Mouse (Mus musculus) intestine, embryonic 16.5 days (tissue): ENCODE data around the gene Fem1b. TPM values are rescaled to one million over a fixed set of nuclear protein-coding genes. Genes with fewer than 3 reads are reported as not detected.

Experiments used
- ATAC-seq: fragments of 200-750 bp; cut with Nextera tagmentation; 2 replicates; pipeline ENCODE4 v1.8.0; 2017; ENCODE audit warnings: moderate TSS enrichment, moderate library complexity
- H3K27ac ChIP-seq: fragments of 300-500 bp; sonication (generic); 2 replicates; pipeline ENCODE4 v1.5.1; 2014; ENCODE audit warnings: mild to moderate bottlenecking, low read length
- H3K27me3 ChIP-seq: fragments of 300-500 bp; sonication (generic); replicated peaks from 2 replicates; pipeline ENCODE4 v1.6.1; 2014; ENCODE audit warnings: low read length, control low read depth, mixed read lengths; ENCODE audit not compliant: control insufficient read depth, insufficient read depth
- H3K36me3 ChIP-seq: fragments of 300-500 bp; sonication (generic); 2 replicates; pipeline ENCODE4 v1.6.1; 2014; ENCODE audit warnings: low read length, control low read depth; ENCODE audit not compliant: control insufficient read depth, insufficient read depth
- H3K4me1 ChIP-seq: fragments of 300-500 bp; sonication (generic); 2 replicates; pipeline ENCODE4 v1.6.1; 2014; ENCODE audit warnings: low read length, control low read depth, mixed read lengths; ENCODE audit not compliant: control insufficient read depth, insufficient read depth
- H3K4me2 ChIP-seq: fragments of 300-500 bp; sonication (generic); 2 replicates; pipeline ENCODE4 v1.6.1; 2014; ENCODE audit warnings: low read depth, low read length, control low read depth
- H3K4me3 ChIP-seq: fragments of 300-500 bp; sonication (generic); 2 replicates; pipeline ENCODE4 v1.5.1; 2014; ENCODE audit warnings: mild to moderate bottlenecking, low read length
- H3K9ac ChIP-seq: fragments of 300-500 bp; sonication (generic); 2 replicates; pipeline ENCODE4 v1.6.1; 2014; ENCODE audit warnings: low read depth, low read length
- H3K9me3 ChIP-seq: fragments of 300-500 bp; sonication (generic); 2 replicates; pipeline ENCODE4 v1.6.1; 2016; ENCODE audit warnings: low read length, control low read depth; ENCODE audit not compliant: control insufficient read depth
- WGBS: fragments of 180-500 bp; shearing (Covaris S2); extraction: QIAGEN DNeasy Blood & Tissue Kit; methylation state at CpG from one replicate; pipeline ENCODE4 v1.1.7; 2014; 5-methylcytosine and 5-hydroxymethylcytosine counted together
- polyA plus RNA-seq: library from polyadenylated mRNA; unstranded; fragments of >200 nt; fragmentation: Nextera tagmentation; extraction: Ambion mirVana; gene quantifications from 2 replicates; pipeline ENCODE4 v1.2.1, GENCODE M21; 2015

Fem1b gene
- polyA plus RNA-seq, 1 experiment from 2014 or later = 12.2 TPM

GRCm38 (mm10) chr9:62847694-62848093 lies 36.0 kb upstream of the Fem1b start:
- H3K4me3 ChIP-seq = no peak overlapping the region
- ATAC-seq = peak; percentile 54
- 0 out of 2 replicates have a peak, but pooled peaks cover 3% of the 10 kb centered on the region for H3K36me3 ChIP-seq
- no peak overlapping the region for H3K27ac ChIP-seq
- WGBS = 2% methylated on average over 3 of the region's 3 CpGs
- no peaks in the 10 kb centered on the region for H3K27me3 ChIP-seq
- peaks cover 13% of the 10 kb centered on the region for H3K4me1 ChIP-seq
- H3K9me3 ChIP-seq = no peaks in the 10 kb centered on the region
- H3K9ac ChIP-seq = no peak overlapping the region
- H3K4me2 ChIP-seq = no peak overlapping the region

GRCm38 (mm10) chr9:62844461-62844860 lies 32.7 kb upstream of the Fem1b start:
- H3K4me1 ChIP-seq = peaks cover 20% of the 10 kb centered on the region
- no peak for ATAC-seq
- no peaks in the 10 kb centered on the region for H3K36me3 ChIP-seq
- H3K4me3 ChIP-seq = no peak overlapping the region
- no peak overlapping the region for H3K9ac ChIP-seq
- no peaks in the 10 kb centered on the region for H3K9me3 ChIP-seq
- no peak overlapping the region for H3K27ac ChIP-seq
- H3K4me2 ChIP-seq = no peak overlapping the region
- WGBS = 85% methylated on average over 5 of the region's 5 CpGs
- no peaks in the 10 kb centered on the region for H3K27me3 ChIP-seq

DNA sequence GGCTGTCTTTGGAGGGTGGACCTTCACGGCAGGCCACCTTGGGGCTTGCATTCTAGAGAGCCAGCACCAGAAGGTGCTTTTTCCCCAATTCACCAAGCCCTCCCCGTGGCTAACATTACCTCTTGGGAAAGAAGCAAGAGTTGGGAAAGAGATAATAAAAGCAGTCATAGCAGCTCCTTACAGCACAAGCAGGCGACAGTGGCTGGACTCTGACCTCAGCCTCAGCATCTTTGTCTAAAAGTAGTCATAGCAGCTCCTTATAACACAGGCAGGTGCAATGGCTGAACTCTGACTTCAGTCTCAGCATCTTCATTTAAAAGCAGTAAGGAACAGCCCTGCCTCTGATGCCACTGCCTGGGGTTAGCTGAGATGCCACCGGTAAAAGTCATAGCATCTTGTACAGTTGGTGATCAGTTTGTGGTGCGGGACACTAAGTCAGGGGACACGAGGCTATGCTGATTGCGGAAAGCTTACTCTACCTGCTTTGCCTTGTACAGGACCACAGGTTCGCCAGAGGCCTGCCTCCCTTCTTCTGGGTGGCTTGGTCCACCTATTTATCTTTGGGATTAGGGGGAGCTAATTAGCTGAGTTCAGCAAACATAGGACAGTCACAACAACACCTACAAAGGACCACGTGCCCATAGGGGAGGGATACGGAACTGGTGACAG lies 31.8 kb upstream of the Fem1b start:
- Histone ChIP-seq H3K4me1 (peaks cover 21% of the 10 kb centered on the region), H3K9me3 (no peaks in the 10 kb centered on the region), H3K4me2 (no peak overlapping the region), H3K9ac (no peak overlapping the region), H3K27me3 (no peaks in the 10 kb centered on the region), H3K4me3 (no peak overlapping the region), H3K36me3 (no peaks in the 10 kb centered on the region), H3K27ac (peak overlapping the region; percentile 13; the same call in 1 of the 2 replicates)
- peak; percentile 19; the same call in 1 of the 2 replicates for ATAC-seq
- 68% methylated on average over 10 of the region's 10 CpGs for WGBS

DNA sequence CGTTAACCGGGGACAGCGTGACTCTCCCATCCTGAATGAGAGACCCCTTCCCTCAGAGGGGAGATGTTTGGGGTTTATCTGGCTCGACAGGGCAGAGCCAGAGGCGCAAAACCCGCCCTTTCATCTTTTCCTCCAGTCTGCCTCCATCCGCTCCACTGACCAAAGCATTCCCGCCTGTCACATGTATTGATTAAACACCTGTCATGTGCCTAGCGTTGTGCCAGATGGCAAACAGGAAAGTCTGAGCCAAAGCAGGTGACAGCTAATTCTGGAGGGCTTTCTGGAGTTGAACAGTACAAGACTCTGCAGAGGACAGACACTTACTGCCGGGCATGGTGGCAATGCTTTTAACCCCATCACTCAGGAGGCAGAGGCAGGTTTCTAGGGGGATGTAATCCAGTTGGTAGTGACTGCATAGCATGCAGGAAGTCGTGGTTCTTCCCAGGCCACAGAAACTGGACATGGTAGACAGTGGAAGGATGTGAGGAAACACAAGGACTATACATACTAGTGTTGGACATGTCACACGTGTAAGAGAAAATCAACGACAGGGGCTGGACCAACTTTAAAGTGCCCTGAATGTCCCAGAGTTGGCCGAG lies 27.5 kb upstream of the Fem1b start:
- Histone ChIP-seq H3K9me3 (no peaks in the 10 kb centered on the region), H3K4me2 (peak overlapping the region; percentile 80), H3K27ac (peak overlapping the region; percentile 87), H3K9ac (peak overlapping the region; percentile 81), H3K4me3 (peak overlapping the region; percentile 64), H3K36me3 (no peaks in the 10 kb centered on the region), H3K27me3 (no peaks in the 10 kb centered on the region), H3K4me1 (peaks cover 27% of the 10 kb centered on the region)
- ATAC-seq = peak; percentile 22
- WGBS = 10% methylated on average over 14 of the region's 14 CpGs

- no peaks in the 10 kb centered on the region for H3K36me3 ChIP-seq
- peaks cover 24% of the 10 kb centered on the region for H3K4me1 ChIP-seq
- peak within 1 kb of the TSS; percentile 80 for H3K4me2 ChIP-seq
- peak; percentile 90 for ATAC-seq
- 0% methylated on average over 45 of the region's 48 CpGs for WGBS
- H3K27me3 ChIP-seq = no peaks in the 10 kb centered on the region
- H3K4me3 ChIP-seq = peak within 1 kb of the TSS; percentile 64
- H3K27ac ChIP-seq = peak within 1 kb of the TSS; percentile 87
- H3K9ac ChIP-seq = peak within 1 kb of the TSS; percentile 81
- H3K9me3 ChIP-seq = no peaks in the 10 kb centered on the region
Measured at GRCm38 (mm10) chr9:62838506-62839171, 26.9 kb upstream of the Fem1b start, which contains the start of gene Cln6. TSS of gene Cln6 (plus strand) at chr9:62838785.

DNA sequence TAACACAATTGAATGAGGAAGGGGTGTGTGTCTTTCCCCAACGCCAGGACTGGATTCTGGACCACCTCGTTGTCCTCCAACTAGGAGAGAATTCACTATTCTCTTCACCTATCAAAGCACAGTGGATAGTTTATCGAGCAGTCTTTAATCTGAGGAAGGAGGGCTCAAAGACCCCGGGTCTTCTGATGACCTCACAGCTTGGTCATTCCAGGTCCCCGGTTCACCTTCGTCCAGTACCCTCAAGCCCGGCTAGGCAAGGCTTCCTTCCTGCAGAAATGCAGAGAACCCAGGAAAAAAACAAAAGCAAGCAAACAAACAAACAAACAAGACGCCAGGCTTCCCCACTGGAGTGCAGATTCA lies 26.4 kb upstream of the Fem1b start:
- no peaks in the 10 kb centered on the region for H3K27me3 ChIP-seq
- H3K9ac ChIP-seq = peak overlapping the region; percentile 40; the same call in 1 of the 2 replicates
- H3K4me2 ChIP-seq = peak overlapping the region; percentile 80
- ATAC-seq = 0 out of 2 replicates have a peak, but pooled peaks have one; percentile 3
- 15% methylated on average over 8 of the region's 8 CpGs for WGBS
- no peaks in the 10 kb centered on the region for H3K9me3 ChIP-seq
- peak overlapping the region; percentile 64 for H3K4me3 ChIP-seq
- peak overlapping the region; percentile 72 for H3K27ac ChIP-seq
- H3K4me1 ChIP-seq = peaks cover 20% of the 10 kb centered on the region
- no peaks in the 10 kb centered on the region for H3K36me3 ChIP-seq

DNA sequence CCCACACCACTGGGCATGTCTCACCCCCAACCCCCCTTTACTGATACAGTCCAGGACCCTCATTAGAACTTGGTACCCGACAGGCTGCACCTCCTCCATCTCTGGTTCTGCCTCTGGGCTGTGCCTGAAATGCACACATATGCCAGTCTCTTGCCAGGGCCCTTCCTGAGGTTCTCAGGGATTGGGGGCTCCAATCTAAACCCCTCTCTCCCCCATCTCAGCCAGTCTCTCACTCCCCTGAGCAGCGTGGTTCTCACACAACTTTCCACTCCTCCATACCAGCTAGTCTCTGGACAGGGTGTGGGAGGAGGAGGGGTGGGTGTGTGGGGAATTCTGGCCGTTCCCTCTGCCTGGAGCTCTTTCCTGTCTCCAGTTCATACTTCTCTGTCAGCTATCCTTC lies 25.9 kb upstream of the Fem1b start:
- Histone ChIP-seq H3K27ac (peak overlapping the region; percentile 72; the same call in 1 of the 2 replicates), H3K27me3 (no peaks in the 10 kb centered on the region), H3K4me1 (peaks cover 18% of the 10 kb centered on the region), H3K9me3 (no peaks in the 10 kb centered on the region), H3K4me2 (no peak overlapping the region), H3K4me3 (no peak overlapping the region), H3K36me3 (no peaks in the 10 kb centered on the region), H3K9ac (no peak overlapping the region)
- no peak for ATAC-seq
- WGBS = 45% methylated on average over 3 of the region's 3 CpGs

GRCm38 (mm10) chr9:62835705-62836446 lies 24.1 kb upstream of the Fem1b start:
- ATAC-seq = peak; percentile 19; the same call in 1 of the 2 replicates
- Histone ChIP-seq H3K4me2 (no peak overlapping the region), H3K27me3 (no peaks in the 10 kb centered on the region), H3K4me1 (peaks cover 18% of the 10 kb centered on the region), H3K9ac (no peak overlapping the region), H3K4me3 (no peak overlapping the region), H3K27ac (no peak overlapping the region), H3K9me3 (no peaks in the 10 kb centered on the region), H3K36me3 (no peaks in the 10 kb centered on the region)
- WGBS = 44% methylated on average over 4 of the region's 4 CpGs

GRCm38 (mm10) chr9:62834906-62835305 lies 23.2 kb upstream of the Fem1b start:
- 59% methylated on average over 5 of the region's 5 CpGs for WGBS
- peaks cover 17% of the 10 kb centered on the region for H3K4me1 ChIP-seq
- ATAC-seq = no peak
- no peak overlapping the region for H3K4me2 ChIP-seq
- H3K36me3 ChIP-seq = no peaks in the 10 kb centered on the region
- no peak overlapping the region for H3K9ac ChIP-seq
- no peak overlapping the region for H3K27ac ChIP-seq
- H3K9me3 ChIP-seq = no peaks in the 10 kb centered on the region
- H3K27me3 ChIP-seq = no peaks in the 10 kb centered on the region
- no peak overlapping the region for H3K4me3 ChIP-seq
